Mouse (Mus musculus) adrenal gland, postnatal 25 days (tissue): ENCODE results near the gene Tbxa2r. TPM values are rescaled to one million over a fixed set of nuclear protein-coding genes. Genes with fewer than 3 reads are reported as not detected.

ENCODE experiments used
- DNase-seq: peaks from one replicate; pipeline ENCODE4 v3.0.0; 2021; ENCODE audit warnings: mixed read lengths
- total RNA-seq: library from RNA; stranded (reverse); gene quantifications from 2 replicates; pipeline ENCODE4 v1.2.3, GENCODE M21; 2021

The Tbxa2r gene
- total RNA-seq, 1 experiment from 2014 or later, result 65.7 TPM

- no peak for DNase-seq
Observed at GRCm38 (mm10) chr10:81299585-81300351, 28.8 kb upstream of the Tbxa2r start.

- DNase-seq, result no peak
Observed at GRCm38 (mm10) chr10:81300352-81300907, 28.1 kb upstream of the Tbxa2r start.

GRCm38 (mm10) chr10:81301321-81301720 is 27.2 kb upstream of the Tbxa2r start:
- no peak for DNase-seq

- DNase-seq, result no peak
Observed at GRCm38 (mm10) chr10:81302288-81302687, 26.2 kb upstream of the Tbxa2r start.

GRCm38 (mm10) chr10:81302781-81303218 is 25.7 kb upstream of the Tbxa2r start:
- DNase-seq, result no peak

- DNase-seq, result no peak
Observed at GRCm38 (mm10) chr10:81303258-81303657, 25.3 kb upstream of the Tbxa2r start.

- DNase-seq, result no peak
Observed at GRCm38 (mm10) chr10:81303761-81304160, 24.8 kb upstream of the Tbxa2r start.

GRCm38 (mm10) chr10:81304597-81305238 is 23.8 kb upstream of the Tbxa2r start:
- DNase-seq, result peak; percentile 53

GRCm38 (mm10) chr10:81305663-81306062 is 22.9 kb upstream of the Tbxa2r start:
- DNase-seq, result no peak

GRCm38 (mm10) chr10:81306173-81306668 is 22.3 kb upstream of the Tbxa2r start:
- no peak for DNase-seq

- DNase-seq, result no peak
Observed at GRCm38 (mm10) chr10:81306837-81307682, 21.5 kb upstream of the Tbxa2r start.

GRCm38 (mm10) chr10:81309571-81309970 is 19.0 kb upstream of the Tbxa2r start:
- no peak for DNase-seq

GRCm38 (mm10) chr10:81313581-81313980 is 14.9 kb upstream of the Tbxa2r start:
- no peak for DNase-seq

- DNase-seq, result no peak
Observed at GRCm38 (mm10) chr10:81314201-81314600, 14.3 kb upstream of the Tbxa2r start.

GRCm38 (mm10) chr10:81315587-81315986 is 12.9 kb upstream of the Tbxa2r start:
- DNase-seq, result no peak

- DNase-seq, result no peak
Observed at GRCm38 (mm10) chr10:81316338-81317060, 12.0 kb upstream of the Tbxa2r start.

- DNase-seq, result peak; percentile 79
Observed at GRCm38 (mm10) chr10:81317273-81317672, 11.3 kb upstream of the Tbxa2r start.

GRCm38 (mm10) chr10:81318589-81319329 is 9.8 kb upstream of the Tbxa2r start:
- peak; percentile 78 for DNase-seq

- no peak for DNase-seq
Observed at GRCm38 (mm10) chr10:81319330-81319699, 9.2 kb upstream of the Tbxa2r start.

GRCm38 (mm10) chr10:81319741-81320549 is 8.6 kb upstream of the Tbxa2r start:
- peak; percentile 93 for DNase-seq
